21 mouse cellular contexts compared by ENCODE assay signal in the genomic region with DNA sequence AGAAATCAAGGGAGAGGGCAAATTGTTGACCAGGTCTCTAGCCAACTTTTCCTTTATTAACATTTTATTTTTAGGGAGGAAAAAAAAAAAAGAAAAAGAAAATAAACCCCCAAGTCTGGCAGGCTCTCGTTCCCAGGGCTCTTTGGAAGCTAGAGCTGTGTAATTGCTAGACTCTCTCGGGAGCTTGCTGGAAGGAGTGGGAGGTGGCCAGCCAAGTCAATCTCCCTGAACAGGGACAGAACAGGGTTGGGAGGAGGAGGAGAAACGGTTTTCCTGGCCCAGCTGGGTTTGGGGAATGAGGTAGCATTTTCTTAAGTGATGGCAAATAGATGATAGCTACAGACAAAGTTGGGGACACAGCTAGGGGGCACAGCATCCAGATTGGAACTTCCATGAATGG. TPM values are rescaled to one million over a fixed set of nuclear protein-coding genes. Genes with fewer than 3 reads are reported as not detected.
DNase-seq lines count a peak whose midpoint lies in the region; ATAC-seq and TF ChIP-seq lines count a peak whose summit lies in the region.
"Had no signal": no experiment of that assay in that cellular context is flagged by ENCODE, and none has a peak within 500 bp of the region (broad histone marks: within the 10 kb centered on the region; RNA-seq: fewer than 3 reads in every experiment).

No protein-coding gene starts in this region.

- 35% methylated on average over 3 of the region's 3 CpGs for WGBS in heart, embryonic 11.5 days (ENCODE audit: insufficient replicate concordance)
- WGBS in heart, postnatal 0 days: 37% methylated on average over 3 of the region's 3 CpGs
- WGBS in lung, adult 2 months: 28% methylated on average over 3 of the region's 3 CpGs

- H3K4me3 ChIP-seq in heart, embryonic 11.5 days (ENCODE audit: low read depth, low read length): no peak overlapping the region
- H3K4me3 ChIP-seq in testis, adult 2 months (ENCODE audit: control insufficient read depth, low read depth, low read length): peak overlapping the region; percentile 30
- no peak overlapping the region for H3K4me3 ChIP-seq in heart, postnatal 0 days (ENCODE audit: low read depth, low read length)
- H3K4me3 ChIP-seq in lung, adult 2 months (replicated peaks; ENCODE audit: extremely low read depth, low read depth, low read length): no peak overlapping the region
- H3K4me3 ChIP-seq: erythroblast, embryonic 14.5 days; midbrain, embryonic 13.5 days; stomach, embryonic 15.5 days had no signal

- H3K9ac ChIP-seq in heart, embryonic 11.5 days (ENCODE audit: low read depth, low read length): no peak overlapping the region
- no peak overlapping the region for H3K9ac ChIP-seq in heart, postnatal 0 days (replicated peaks; ENCODE audit: low read depth, low read length)
- H3K9ac ChIP-seq: lung, embryonic 14.5 days; midbrain, embryonic 13.5 days; stomach, embryonic 15.5 days had no signal

- H3K4me2 ChIP-seq in heart, embryonic 11.5 days: no peak overlapping the region
- no peak overlapping the region for H3K4me2 ChIP-seq in heart, postnatal 0 days (ENCODE audit: low read depth, low read length)
- H3K4me2 ChIP-seq: lung, embryonic 14.5 days; midbrain, embryonic 13.5 days; stomach, embryonic 15.5 days had no signal

- TF ChIP-seq CTCF in testis, adult 2 months (IDR thresholded peaks at IDR 0.05; ENCODE audit: control insufficient read depth, insufficient read depth, insufficient replicate concordance, low read depth, low read length): no peak
- no peak for TF ChIP-seq CTCF in heart, postnatal 0 days (IDR thresholded peaks at IDR 0.05; ENCODE audit: low read depth)
- no peak for TF ChIP-seq CTCF in lung, adult 2 months (IDR thresholded peaks at IDR 0.05; ENCODE audit: insufficient read depth, low read length)

- no peak for TF ChIP-seq EP300 in heart, postnatal 0 days (IDR thresholded peaks at IDR 0.05; ENCODE audit: low read depth)

- no peaks in the 10 kb centered on the region for H3K4me1 ChIP-seq in heart, embryonic 11.5 days (ENCODE audit: control insufficient read depth, insufficient read depth, low read length)
- H3K4me1 ChIP-seq in testis, adult 2 months (ENCODE audit: control insufficient read depth, insufficient read depth, low read length): 0 out of 2 replicates have a peak, but pooled peaks cover 2% of the 10 kb centered on the region
- no peaks in the 10 kb centered on the region for H3K4me1 ChIP-seq in heart, postnatal 0 days (ENCODE audit: control insufficient read depth, insufficient read depth)
- H3K4me1 ChIP-seq in lung, adult 2 months (ENCODE audit: control insufficient read depth, insufficient read depth, low read length): no peaks in the 10 kb centered on the region
- H3K4me1 ChIP-seq: midbrain, embryonic 13.5 days; stomach, embryonic 15.5 days had no signal

- no peaks in the 10 kb centered on the region for H3K36me3 ChIP-seq in heart, embryonic 11.5 days (ENCODE audit: control insufficient read depth, insufficient read depth, low read length)
- no peaks in the 10 kb centered on the region for H3K36me3 ChIP-seq in testis, adult 2 months (ENCODE audit: control insufficient read depth, insufficient read depth, low read length)
- no peaks in the 10 kb centered on the region for H3K36me3 ChIP-seq in heart, postnatal 0 days (replicated peaks; ENCODE audit: control insufficient read depth, insufficient read depth, low read length)
- H3K36me3 ChIP-seq: midbrain, embryonic 13.5 days; stomach, embryonic 15.5 days had no signal

- H3K27ac ChIP-seq in heart, embryonic 11.5 days (ENCODE audit: low read depth, low read length): no peak overlapping the region
- H3K27ac ChIP-seq in testis, adult 2 months (ENCODE audit: control insufficient read depth, insufficient read depth, low read depth, low read length): no peak overlapping the region
- H3K27ac ChIP-seq in heart, postnatal 0 days (ENCODE audit: low read depth): no peak overlapping the region
- H3K27ac ChIP-seq: macrophage; midbrain, embryonic 13.5 days; stomach, embryonic 15.5 days had no signal

- no peak for TF ChIP-seq POLR2A in testis, adult 2 months (IDR thresholded peaks at IDR 0.05; ENCODE audit: control insufficient read depth, low read depth, low read length)
- TF ChIP-seq POLR2A in lung, adult 2 months (IDR thresholded peaks at IDR 0.05; ENCODE audit: borderline replicate concordance, extremely low read depth, low read depth, low read length): no peak

- DNase-seq in heart, adult 11 months: peak; percentile 98
- no peak for DNase-seq in testis, postnatal 14 days (ENCODE audit: low spot score)
- no peak for DNase-seq in heart, postnatal 0 days (ENCODE audit: low spot score)
- no peak for DNase-seq in lung, adult 2 months
- no peak for DNase-seq in adrenal gland, postnatal 25 days
- DNase-seq: B cell, adult 2 months; cerebellum, postnatal 36 days; kidney, adult 2 months; kidney, postnatal 25 days; liver; lung, embryonic 14.5 days; thymus, postnatal 14 days had no signal

- no peaks in the 10 kb centered on the region for H3K27me3 ChIP-seq in heart, embryonic 11.5 days (ENCODE audit: control insufficient read depth, insufficient read depth, low read length)
- no peaks in the 10 kb centered on the region for H3K27me3 ChIP-seq in testis, adult 2 months (ENCODE audit: control insufficient read depth, insufficient read depth, low read length)
- H3K27me3 ChIP-seq in heart, postnatal 0 days (ENCODE audit: control insufficient read depth, insufficient read depth, low read length): no peaks in the 10 kb centered on the region
- H3K27me3 ChIP-seq: midbrain, embryonic 13.5 days; stomach, embryonic 15.5 days had no signal

- no peaks in the 10 kb centered on the region for H3K9me3 ChIP-seq in heart, embryonic 11.5 days (replicated peaks; ENCODE audit: control insufficient read depth, low read length)
- no peaks in the 10 kb centered on the region for H3K9me3 ChIP-seq in heart, postnatal 0 days (replicated peaks; ENCODE audit: control insufficient read depth, low read length)
- H3K9me3 ChIP-seq: midbrain, embryonic 13.5 days; stomach, embryonic 15.5 days had no signal

- ATAC-seq in heart, embryonic 11.5 days (replicated peaks; ENCODE audit: insufficient number of reproducible peaks, low FRiP score, low TSS enrichment): no peak
- peak; percentile 33; the same call in 1 of the 2 replicates for ATAC-seq in heart, postnatal 0 days (ENCODE audit: insufficient read depth, low read depth)
- no peak for ATAC-seq in megakaryocyte-erythroid progenitor cell, adult 5-6 weeks (replicated peaks; ENCODE audit: low FRiP score, low TSS enrichment, poor library complexity, severe bottlenecking)
- ATAC-seq: forebrain, embryonic 14.5 days; midbrain, embryonic 13.5 days had no signal

RNA-seq across cellular contexts. Expression of gene Fam20a, which starts 29.3 kb away (rescaled TPM):
- polyA plus RNA-seq in heart, embryonic 11.5 days (2014; fragmentation: Nextera tagmentation; extraction: Ambion mirVana): 0.86 and 1.2 TPM in 2 replicates
- 98.0 and 99.4 TPM in 2 replicates for polyA plus RNA-seq in testis, adult 2 months (2012; rRNA removed)
- 6.2 and 6.8 TPM in 2 replicates for total RNA-seq in heart, postnatal 0 days (2014; rRNA removed; ENCODE audit: low replicate concordance)
- 3.0 TPM in 2 replicates for polyA plus RNA-seq in heart, postnatal 0 days (2015; fragmentation: Nextera tagmentation; extraction: Ambion mirVana)
- 16.6 and 17.6 TPM in 2 replicates for polyA plus RNA-seq in lung, adult 2 months (2012; rRNA removed)
- 3.4 and 3.7 TPM in 2 replicates for total RNA-seq in adrenal gland, postnatal 25 days (2021)
- not detected in 2 replicates for total RNA-seq in megakaryocyte-erythroid progenitor cell, adult 5-6 weeks (2014; fragmentation: Nextera tagmentation)
- 0.19 and 0.70 TPM in 2 replicates for total RNA-seq in megakaryocyte-erythroid progenitor cell, adult 5-6 weeks (2017)
- total RNA-seq: neutrophil, adult 5-6 weeks had no signal
- polyA plus RNA-seq: erythroblast, embryonic 14.5 days; macrophage had no signal

RNA-seq across cellular contexts. Expression of gene Prkar1a, which starts 43.5 kb away (rescaled TPM):
- polyA plus RNA-seq in heart, embryonic 11.5 days (2014; fragmentation: Nextera tagmentation; extraction: Ambion mirVana): 435 and 522 TPM in 2 replicates
- polyA plus RNA-seq in testis, adult 2 months (2012; rRNA removed): 68.7 and 74.1 TPM in 2 replicates
- total RNA-seq in heart, postnatal 0 days (2014; rRNA removed; ENCODE audit: low replicate concordance): 163 and 237 TPM in 2 replicates
- polyA plus RNA-seq in heart, postnatal 0 days (2015; fragmentation: Nextera tagmentation; extraction: Ambion mirVana): 483 and 530 TPM in 2 replicates
- 110 and 128 TPM in 2 replicates for polyA plus RNA-seq in lung, adult 2 months (2012; rRNA removed)
- total RNA-seq in adrenal gland, postnatal 25 days (2021): 345 and 386 TPM in 2 replicates
- total RNA-seq in megakaryocyte-erythroid progenitor cell, adult 5-6 weeks (2014; fragmentation: Nextera tagmentation): 93.1 and 106 TPM in 2 replicates
- 72.0 and 76.5 TPM in 2 replicates for total RNA-seq in megakaryocyte-erythroid progenitor cell, adult 5-6 weeks (2017)
